In genomic region chr3:14948067-14948800, GRCm38 (mm10) we compare ENCODE assay signal across 9 mouse cellular contexts.
DNase-seq lines count a peak whose midpoint lies in the region; ATAC-seq and TF ChIP-seq lines count a peak whose summit lies in the region.
"Had no signal": no experiment of that assay in that cellular context is flagged by ENCODE, and none has a peak within 500 bp of the region (broad histone marks: within the 10 kb centered on the region; RNA-seq: fewer than 3 reads in every experiment).

No protein-coding gene starts in this region.

- no peak overlapping the region for H3K27ac ChIP-seq in heart, embryonic 10.5 days
- H3K27ac ChIP-seq in liver, postnatal 0 days (ENCODE audit: low read depth) = no peak overlapping the region
- H3K27ac ChIP-seq: embryonic facial prominence, embryonic 13.5 days had no signal

- no peak for TF ChIP-seq EP300 in liver, postnatal 0 days (IDR thresholded peaks at IDR 0.05; ENCODE audit: low read depth)

- no peaks in the 10 kb centered on the region for H3K4me1 ChIP-seq in heart, embryonic 10.5 days
- H3K4me1 ChIP-seq in liver, postnatal 0 days (ENCODE audit: insufficient read depth) = no peaks in the 10 kb centered on the region
- H3K4me1 ChIP-seq: embryonic facial prominence, embryonic 13.5 days had no signal

- no peak for TF ChIP-seq CTCF in liver, postnatal 0 days (IDR thresholded peaks at IDR 0.05; ENCODE audit: low read depth)

- H3K4me3 ChIP-seq in heart, embryonic 10.5 days = no peak overlapping the region
- no peak overlapping the region for H3K4me3 ChIP-seq in liver, postnatal 0 days (ENCODE audit: low read depth, low read length)
- H3K4me3 ChIP-seq: embryonic facial prominence, embryonic 13.5 days had no signal

- DNase-seq in heart, adult 9 months (ENCODE audit: low spot score in 2 of 2) = peak; percentile 3
- no peak for DNase-seq in heart, embryonic 10.5 days (ENCODE audit: low spot score)
- DNase-seq in adrenal gland, postnatal 14 days = peak; percentile 63
- peak; percentile 16 for DNase-seq in heart, postnatal 4 days
- DNase-seq in lung, postnatal 10 days = peak; percentile 71
- DNase-seq in liver, postnatal 0 days = no peak
- DNase-seq in spleen, postnatal 10 days (ENCODE audit: low spot score in 2 of 2) = no peak
- DNase-seq in embryo, embryonic 9.5 days (ENCODE audit: extremely low spot score) = no peak

- H3K27me3 ChIP-seq in heart, embryonic 10.5 days (ENCODE audit: insufficient read depth, poor library complexity, severe bottlenecking) = no peaks in the 10 kb centered on the region
- no peaks in the 10 kb centered on the region for H3K27me3 ChIP-seq in liver, postnatal 0 days (ENCODE audit: insufficient read depth, low read length)
- H3K27me3 ChIP-seq: embryonic facial prominence, embryonic 13.5 days had no signal

- H3K9me3 ChIP-seq in heart, embryonic 10.5 days = no peaks in the 10 kb centered on the region
- H3K9me3 ChIP-seq in liver, postnatal 0 days (ENCODE audit: low read length) = no peaks in the 10 kb centered on the region
- H3K9me3 ChIP-seq: embryonic facial prominence, embryonic 13.5 days had no signal

- no peak for ATAC-seq in liver, postnatal 0 days

- no peak overlapping the region for H3K4me2 ChIP-seq in liver, postnatal 0 days (ENCODE audit: low read depth, low read length)
- H3K4me2 ChIP-seq: embryonic facial prominence, embryonic 13.5 days had no signal

- 76% methylated on average over 6 of the region's 6 CpGs for WGBS in heart, embryonic 10.5 days
- WGBS in liver, postnatal 0 days (ENCODE audit: insufficient replicate concordance) = 75% methylated on average over 6 of the region's 6 CpGs

- no peak overlapping the region for H3K9ac ChIP-seq in liver, postnatal 0 days (replicated peaks)
- H3K9ac ChIP-seq: embryonic facial prominence, embryonic 13.5 days had no signal

- H3K36me3 ChIP-seq in heart, embryonic 10.5 days = no peaks in the 10 kb centered on the region
- no peaks in the 10 kb centered on the region for H3K36me3 ChIP-seq in liver, postnatal 0 days (replicated peaks; ENCODE audit: insufficient read depth, low read length)
- H3K36me3 ChIP-seq: embryonic facial prominence, embryonic 13.5 days had no signal

Comparison
In these comparisons a context has a peak if more than half of its experiments do, and no peak if none do; other contexts are left out.
1. DNase-seq: peak in heart, adult 9 months (2 of 2), adrenal gland, postnatal 14 days (single experiment), heart, postnatal 4 days (single experiment) and lung, postnatal 10 days (single experiment); none in heart, embryonic 10.5 days (single experiment), liver, postnatal 0 days (single experiment), spleen, postnatal 10 days (0 of 2) and embryo, embryonic 9.5 days (single experiment).